Mouse (Mus musculus) embryonic fibroblast, embryonic 13.5 days (primary cell): ENCODE results near the gene Polrmt. TPM values are rescaled to one million over a fixed set of nuclear protein-coding genes. Genes with fewer than 3 reads are reported as not detected.
"Not testable (repeated sequence)": the region's sequence is repeated elsewhere in the genome, so short reads cannot be mapped to it uniquely, and the experiment has no call there.

ENCODE experiments used
- H3K27ac ChIP-seq: 2 replicates; pipeline ENCODE4 v1.5.1; 2012; ENCODE audit warnings: low read length, control low read depth, inconsistent platforms; ENCODE audit not compliant: insufficient read depth
- H3K4me1 ChIP-seq: 2 replicates; pipeline ENCODE4 v1.6.1; 2011; ENCODE audit warnings: low read length; ENCODE audit not compliant: control insufficient read depth, insufficient read depth
- H3K4me3 ChIP-seq: 2 replicates; pipeline ENCODE4 v1.5.1; 2011; ENCODE audit warnings: mild to moderate bottlenecking, control low read depth, low read length; ENCODE audit not compliant: insufficient read depth
- CTCF ChIP-seq: IDR thresholded peaks from 2 replicates; pipeline ENCODE4 v1.5.1; 2011; ENCODE audit warnings: mild to moderate bottlenecking, control low read depth, low read length, moderate library complexity, borderline replicate concordance; ENCODE audit not compliant: insufficient read depth
- POLR2A ChIP-seq: IDR thresholded peaks from 2 replicates; pipeline ENCODE4 v1.6.1; 2011; ENCODE audit warnings: low read depth, mild to moderate bottlenecking, control low read depth, low read length, moderate library complexity
- polyA plus RNA-seq: library from polyadenylated mRNA; stranded (reverse); fragments of >200 nt; gene quantifications from 2 replicates; pipeline ENCODE4 v1.2.4, GENCODE M21; 2011; ENCODE audit warnings: low read depth; ENCODE audit not compliant: missing spikeins, insufficient read length

Polrmt gene
- polyA plus RNA-seq, 1 experiment = 14.9 TPM

- Histone ChIP-seq H3K27ac (peak overlapping the region; percentile 74; the same call in 1 of the 2 replicates), H3K4me3 (peak overlapping the region; percentile 79), H3K4me1 (peaks cover 11% of the 10 kb centered on the region; the same call in 1 of the 2 replicates)
- TF ChIP-seq CTCF = no peak
- TF ChIP-seq POLR2A = no peak; the same call in 1 of the 2 replicates
Measured at GRCm38 (mm10) chr10:79766001-79766507, 19.7 kb upstream of the Polrmt start.

GRCm38 (mm10) chr10:79765228-79765745 is 18.9 kb upstream of the Polrmt start:
- H3K27ac ChIP-seq = no peak overlapping the region
- H3K4me3 ChIP-seq = peak overlapping the region; percentile 79
- no peak for TF ChIP-seq POLR2A
- TF ChIP-seq CTCF = no peak
- peaks cover 11% of the 10 kb centered on the region; the same call in 1 of the 2 replicates for H3K4me1 ChIP-seq

GRCm38 (mm10) chr10:79764234-79764633 is 17.9 kb upstream of the Polrmt start:
- H3K4me1 ChIP-seq = peaks cover 11% of the 10 kb centered on the region; the same call in 1 of the 2 replicates
- no peak overlapping the region for H3K4me3 ChIP-seq
- TF ChIP-seq POLR2A (no peak), CTCF (no peak)
- no peak overlapping the region for H3K27ac ChIP-seq

- Histone ChIP-seq H3K4me3 (no peak overlapping the region), H3K27ac (no peak overlapping the region), H3K4me1 (peaks cover 9% of the 10 kb centered on the region; the same call in 1 of the 2 replicates)
- TF ChIP-seq CTCF (no peak), POLR2A (no peak)
Measured at GRCm38 (mm10) chr10:79762875-79763274, 16.5 kb upstream of the Polrmt start.

- TF ChIP-seq POLR2A (no peak), CTCF (no peak)
- H3K27ac ChIP-seq = no peak overlapping the region
Measured at GRCm38 (mm10) chr10:79760603-79761143, 14.3 kb upstream of the Polrmt start.

GRCm38 (mm10) chr10:79759675-79760074 is 13.3 kb upstream of the Polrmt start:
- H3K4me1 ChIP-seq, H3K27ac ChIP-seq, H3K4me3 ChIP-seq: not testable (repeated sequence)

More at GRCm38 (mm10) chr10:79760603-79761143, 14.3 kb upstream of the Polrmt start:
- 0 out of 2 replicates have a peak, but pooled peaks cover 7% of the 10 kb centered on the region for H3K4me1 ChIP-seq
- no peak overlapping the region for H3K4me3 ChIP-seq

- Histone ChIP-seq H3K27ac (no peak overlapping the region), H3K4me3 (no peak overlapping the region), H3K4me1 (no peaks in the 10 kb centered on the region)
- no peak for TF ChIP-seq CTCF
- no peak for TF ChIP-seq POLR2A
Measured at GRCm38 (mm10) chr10:79756660-79757059, 10.3 kb upstream of the Polrmt start.

GRCm38 (mm10) chr10:79755854-79756253 is 9.5 kb upstream of the Polrmt start:
- TF ChIP-seq POLR2A (no peak), CTCF (no peak)
- Histone ChIP-seq H3K4me1 (no peaks in the 10 kb centered on the region), H3K27ac (no peak overlapping the region), H3K4me3 (no peak overlapping the region)

GRCm38 (mm10) chr10:79754856-79755516 is 8.6 kb upstream of the Polrmt start, which contains the start of gene Fgf22:
Fgf22 (plus strand) TSS chr10:79755076.
- Histone ChIP-seq H3K27ac (no peak within 1 kb of the TSS), H3K4me3 (no peak within 1 kb of the TSS), H3K4me1 (no peaks in the 10 kb centered on the region)
- TF ChIP-seq CTCF = no peak
- TF ChIP-seq POLR2A = no peak

GRCm38 (mm10) chr10:79748496-79748895 is 2.1 kb upstream of the Polrmt start:
- TF ChIP-seq POLR2A (no peak), CTCF (no peak)
- no peaks in the 10 kb centered on the region for H3K4me1 ChIP-seq
- no peak overlapping the region for H3K27ac ChIP-seq
- H3K4me3 ChIP-seq = no peak overlapping the region
